ENCODE assay signal across 18 mouse cellular contexts in genomic region chr19:28402956-28403355, GRCm38 (mm10).
"Had no signal": no experiment of that assay in that cellular context is flagged by ENCODE, and none has a peak within 500 bp of the region (broad histone marks: within the 10 kb centered on the region; RNA-seq: fewer than 3 reads in every experiment).

No protein-coding gene starts in this region.

- H3K27me3 ChIP-seq: midbrain, embryonic 12.5 days; neural tube, embryonic 13.5 days; neural tube, embryonic 15.5 days had no signal

- H3K4me2 ChIP-seq: lung, embryonic 14.5 days; midbrain, embryonic 12.5 days; neural tube, embryonic 13.5 days; neural tube, embryonic 15.5 days had no signal

- H3K4me3 ChIP-seq: midbrain, embryonic 10.5 days; midbrain, embryonic 12.5 days; myocyte; neural tube, embryonic 13.5 days; neural tube, embryonic 15.5 days had no signal

- ATAC-seq: midbrain, embryonic 16.5 days had no signal

- H3K36me3 ChIP-seq: midbrain, embryonic 10.5 days; midbrain, embryonic 12.5 days; neural tube, embryonic 13.5 days; neural tube, embryonic 15.5 days had no signal

- DNase-seq: lung, embryonic 14.5 days; lung, postnatal 10 days; lung, postnatal 4 days; midbrain, embryonic 14.5 days; retina, postnatal 1 day; right cerebral cortex, adult 18-20 months; right cerebral cortex, postnatal 25 days; right cerebral cortex, postnatal 4 days; spleen, adult 18-20 months; thymus, adult 18-20 months; thymus, postnatal 14 days; thymus, postnatal 36 days had no signal

- H3K4me1 ChIP-seq: midbrain, embryonic 10.5 days; midbrain, embryonic 12.5 days; neural tube, embryonic 13.5 days; neural tube, embryonic 15.5 days had no signal

- H3K9me3 ChIP-seq: midbrain, embryonic 10.5 days; midbrain, embryonic 12.5 days; neural tube, embryonic 13.5 days; neural tube, embryonic 15.5 days had no signal

- H3K9ac ChIP-seq: lung, embryonic 14.5 days; midbrain, embryonic 12.5 days; neural tube, embryonic 13.5 days; neural tube, embryonic 15.5 days had no signal

- H3K27ac ChIP-seq: midbrain, embryonic 10.5 days; midbrain, embryonic 12.5 days; neural tube, embryonic 13.5 days; neural tube, embryonic 15.5 days had no signal
